Mouse (Mus musculus) natural killer cell, adult 2 months (primary cell): Measurements from ENCODE around the gene Clec1b.

Source experiments
- DNase-seq, 2 experiments: peaks; one replicate each; pipeline ENCODE4 v3.0.0; 2022; ENCODE audit warnings: low spot score in 2 of 2

Gene Clec1b

GRCm38 (mm10) chr6:129408562-129408961 is 11.5 kb downstream of the Clec1b start, which contains the start of gene Clec9a:
Gene Clec9a (plus strand): TSS chr6:129408862.
- DNase-seq, result no peak

DNA sequence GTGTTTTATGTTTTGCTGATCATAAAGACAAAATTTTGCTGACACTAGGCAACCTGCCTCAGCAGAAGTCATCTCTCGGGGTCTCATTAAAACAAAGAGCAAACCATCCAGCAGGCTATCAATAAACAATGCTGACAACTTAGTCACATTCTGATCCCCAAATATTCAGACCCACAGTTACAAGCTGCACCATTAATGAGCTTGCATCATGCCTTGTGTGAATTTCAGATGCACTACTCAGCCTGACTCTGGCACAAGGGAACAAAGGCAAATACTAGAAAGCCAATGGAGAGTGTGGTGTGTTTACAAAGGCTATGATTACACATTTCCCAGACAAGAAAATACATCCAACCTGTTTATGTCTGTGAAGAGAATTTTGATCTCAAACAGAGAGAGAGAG is 17.1 kb downstream of the Clec1b start:
- DNase-seq, result no peak

- DNase-seq, result no peak
Observed at GRCm38 (mm10) chr6:129422311-129422710, 25.2 kb downstream of the Clec1b start.

- no peak for DNase-seq
Observed at GRCm38 (mm10) chr6:129423040-129423733, 26.1 kb downstream of the Clec1b start.

DNA sequence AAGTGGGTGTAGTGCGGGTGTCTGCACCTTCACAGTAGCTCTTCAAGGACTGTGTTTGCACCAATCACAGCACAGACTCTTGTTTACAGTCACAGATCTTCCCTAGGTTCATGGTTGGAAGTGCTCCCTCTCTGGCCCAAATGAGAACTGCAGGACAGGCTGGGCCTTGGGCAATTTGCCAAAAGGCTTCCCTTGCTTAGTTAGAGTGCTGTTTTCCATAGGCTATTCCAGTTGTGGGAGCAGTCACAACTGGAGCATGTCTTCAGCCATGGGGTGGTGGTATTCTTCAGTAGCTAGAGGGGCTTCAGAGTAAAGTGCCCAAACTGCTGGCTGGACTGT is 26.6 kb downstream of the Clec1b start:
- peak; percentile 45 to 62 for DNase-seq

DNA sequence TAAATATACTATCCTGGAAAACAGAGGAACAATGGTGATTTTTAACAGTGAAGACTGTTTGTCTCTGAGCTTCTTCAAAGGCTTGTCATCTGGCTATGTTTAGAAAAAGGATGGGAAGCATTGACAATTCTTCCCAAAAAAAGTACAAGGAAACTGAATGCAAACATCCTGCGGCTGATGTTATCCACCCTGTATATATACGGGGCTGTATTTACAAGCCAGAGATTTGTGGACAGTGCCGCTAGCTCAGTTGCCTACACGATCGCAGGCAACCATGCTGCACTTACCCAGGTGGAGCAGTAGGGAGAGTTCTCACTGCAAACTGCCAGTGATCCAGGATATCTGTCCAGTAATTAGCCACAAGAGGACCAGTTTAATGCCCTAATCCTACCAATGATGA is 28.1 kb downstream of the Clec1b start:
- DNase-seq, result no peak

- no peak for DNase-seq
Observed at GRCm38 (mm10) chr6:129425812-129426211, 28.7 kb downstream of the Clec1b start.

DNA sequence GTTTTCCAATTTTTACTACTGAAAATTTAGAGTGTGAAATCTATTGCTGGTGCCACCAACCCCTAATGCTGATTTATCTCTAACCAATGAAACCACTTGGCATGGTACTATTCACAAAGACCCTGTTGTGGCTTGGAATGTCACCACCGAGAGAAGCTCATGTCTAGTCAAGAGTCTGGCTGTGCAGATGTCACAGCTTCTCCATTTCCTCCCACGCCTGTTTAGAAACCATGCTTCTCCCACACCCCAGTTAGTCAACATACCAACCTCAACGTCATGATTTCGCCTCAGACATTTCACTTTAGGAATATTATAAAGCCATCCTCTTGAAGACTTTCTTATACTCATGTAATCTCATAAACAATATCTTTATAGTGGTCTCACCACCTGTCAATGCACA is 30.2 kb downstream of the Clec1b start:
- DNase-seq, result no peak

DNA sequence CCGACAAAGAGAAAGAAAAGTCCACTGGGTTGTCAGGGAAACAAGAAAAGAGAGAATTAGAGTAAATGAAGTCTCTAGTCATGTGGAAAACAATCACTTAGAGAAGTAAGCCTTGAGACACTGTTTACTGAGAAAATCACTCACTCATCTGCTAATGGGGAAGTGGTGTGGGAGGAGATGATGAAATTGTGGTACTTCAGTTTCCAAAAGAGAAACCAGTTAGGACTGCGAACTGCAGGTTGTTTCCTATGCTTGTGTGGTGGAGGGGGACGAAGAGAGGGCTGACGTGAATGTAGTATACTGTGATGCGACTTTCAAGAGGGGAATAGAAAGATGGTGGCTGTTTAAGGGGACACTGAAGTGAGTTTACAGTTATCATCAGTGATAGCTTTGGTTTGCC is 37.1 kb downstream of the Clec1b start:
- peak; percentile 12 to 51 for DNase-seq

DNA sequence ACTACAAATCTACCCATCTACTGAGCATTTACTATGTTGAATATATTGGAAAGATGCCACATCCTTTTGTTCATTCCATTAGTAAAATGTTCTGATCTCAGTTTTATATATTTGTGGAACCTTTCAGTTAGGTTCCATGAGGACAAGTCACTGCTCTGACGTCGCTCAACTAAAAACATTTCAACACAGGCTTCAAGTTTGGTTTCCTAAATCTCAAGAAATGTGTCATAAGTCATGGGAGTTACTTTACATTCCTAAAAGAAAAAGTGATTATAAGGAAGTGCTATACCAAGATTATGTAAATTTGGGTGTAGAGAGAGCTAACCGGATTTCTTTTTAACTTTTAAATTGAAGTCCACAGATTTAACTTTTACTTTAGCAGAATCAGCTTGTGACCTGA is 38.9 kb downstream of the Clec1b start:
- DNase-seq, result no peak

DNA sequence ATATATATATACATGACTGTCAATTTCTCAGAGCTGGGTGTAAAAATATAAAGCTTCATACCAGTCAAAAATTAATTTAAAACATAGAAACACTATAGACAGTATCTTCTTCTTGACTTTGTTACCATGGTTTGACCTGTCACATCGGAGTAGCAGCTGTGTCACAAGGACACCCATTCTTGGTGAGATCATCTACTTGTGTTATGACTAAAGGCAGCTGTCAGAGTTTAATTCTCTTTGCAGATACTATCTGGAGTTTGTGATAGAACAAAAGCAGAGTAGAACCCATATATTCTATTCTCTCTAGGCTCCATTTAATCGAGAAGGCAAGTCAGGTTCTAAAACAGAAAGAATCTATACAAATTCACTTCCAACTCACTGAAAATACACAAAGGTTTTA is 40.9 kb downstream of the Clec1b start:
- no peak for DNase-seq

DNA sequence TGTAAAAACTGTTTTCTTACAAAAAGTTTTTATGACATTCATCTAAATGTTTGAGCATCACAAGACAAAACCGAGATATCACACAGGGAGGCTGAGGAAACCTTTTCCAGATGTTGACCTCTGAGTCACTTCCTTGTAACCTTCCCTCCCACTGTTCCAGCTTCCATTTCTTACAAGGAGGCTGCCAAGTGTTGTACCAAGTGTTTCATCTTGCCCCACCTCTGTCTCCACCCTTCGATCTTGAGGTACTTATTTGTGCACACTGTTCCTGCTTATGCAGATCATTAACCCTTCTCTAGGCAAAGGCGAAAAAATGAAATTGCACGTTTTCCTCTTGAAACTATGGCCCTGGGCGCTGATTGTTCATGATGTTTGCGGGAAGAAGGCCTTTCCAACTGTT is 52.6 kb downstream of the Clec1b start:
- no peak for DNase-seq

- DNase-seq, result no peak
Observed at GRCm38 (mm10) chr6:129451411-129452039, 54.4 kb downstream of the Clec1b start, which contains the start of gene Clec1a. Gene Clec1a (minus strand): TSS chr6:129452000.
